Mouse (Mus musculus) limb, embryonic 14.5 days (tissue): ENCODE data around the gene Nup155. TPM values are rescaled to one million over a fixed set of nuclear protein-coding genes. Genes with fewer than 3 reads are reported as not detected.

ENCODE experiments used
- ATAC-seq: fragments of 200-750 bp; cut with Nextera tagmentation; 2 replicates; pipeline ENCODE4 v1.8.0; 2017; ENCODE audit warnings: low read depth, moderate number of reproducible peaks, moderate TSS enrichment; ENCODE audit not compliant: low FRiP score
- DNase-seq: peaks from one replicate; pipeline ENCODE4 v3.0.0-alpha.2; 2015; ENCODE audit warnings: low spot score
- H3K27ac ChIP-seq: fragments of 300-500 bp; sonication (generic); replicated peaks from 2 replicates; pipeline ENCODE4 v1.5.1; 2014; ENCODE audit warnings: low read depth, mild to moderate bottlenecking, low read length, moderate library complexity, mixed read lengths
- H3K27me3 ChIP-seq: fragments of 300-500 bp; sonication (generic); 2 replicates; pipeline ENCODE4 v1.6.1; 2014; ENCODE audit warnings: low read length, mixed read lengths; ENCODE audit not compliant: control insufficient read depth, insufficient read depth
- H3K36me3 ChIP-seq: fragments of 300-500 bp; sonication (generic); 2 replicates; pipeline ENCODE4 v1.6.1; 2014; ENCODE audit warnings: mild to moderate bottlenecking, low read length, moderate library complexity, mixed read lengths; ENCODE audit not compliant: control insufficient read depth, insufficient read depth
- H3K4me1 ChIP-seq: fragments of 300-500 bp; sonication (generic); 2 replicates; pipeline ENCODE4 v1.6.1; 2014; ENCODE audit warnings: antibody characterized with exemption, low read length, mixed read lengths; ENCODE audit not compliant: control insufficient read depth, insufficient read depth
- H3K4me2 ChIP-seq: fragments of 300-500 bp; sonication (generic); replicated peaks from 2 replicates; pipeline ENCODE4 v1.6.1; 2014; ENCODE audit warnings: low read depth, mild to moderate bottlenecking, low read length, moderate library complexity; ENCODE audit not compliant: severe bottlenecking
- H3K4me3 ChIP-seq: fragments of 300-500 bp; sonication (generic); replicated peaks from 2 replicates; pipeline ENCODE4 v1.5.1; 2014; ENCODE audit warnings: low read length
- H3K9ac ChIP-seq: fragments of 300-500 bp; sonication (generic); 2 replicates; pipeline ENCODE4 v1.6.1; 2014; ENCODE audit warnings: mild to moderate bottlenecking, low read depth, low read length, moderate library complexity; ENCODE audit not compliant: severe bottlenecking
- H3K9me3 ChIP-seq: fragments of 300-500 bp; sonication (generic); 2 replicates; pipeline ENCODE4 v1.6.1; 2016; ENCODE audit warnings: low read length; ENCODE audit not compliant: control insufficient read depth
- POLR2A ChIP-seq: fragments of 200-500 bp; IDR thresholded peaks from 2 replicates; pipeline ENCODE4 v1.8.0; 2012; ENCODE audit warnings: inconsistent platforms, mild to moderate bottlenecking, moderate library complexity, borderline replicate concordance; ENCODE audit not compliant: insufficient read depth, insufficient read length; ENCODE audit errors: extremely low read depth
- WGBS: fragments of 180-500 bp; shearing (Covaris S2); extraction: QIAGEN DNeasy Blood & Tissue Kit; methylation state at CpG from one replicate; pipeline ENCODE4 v1.1.7; 2014; 5-methylcytosine and 5-hydroxymethylcytosine counted together
- polyA plus RNA-seq, 2 experiments: library from polyadenylated mRNA; depleted of rRNA in 1 of 2; stranded (reverse) in 1 of 2; unstranded in 1 of 2; fragments of >200 nt; fragmentation: Nextera tagmentation in 1 of 2; extraction: Ambion mirVana in 1 of 2; gene quantifications; 2 replicates each; pipeline versions ENCODE4 v1.2.1 to v1.2.3; 2012 to 2014

Nup155 gene
- polyA plus RNA-seq, 2 experiments: 16.7 to 26.6 TPM

DNA sequence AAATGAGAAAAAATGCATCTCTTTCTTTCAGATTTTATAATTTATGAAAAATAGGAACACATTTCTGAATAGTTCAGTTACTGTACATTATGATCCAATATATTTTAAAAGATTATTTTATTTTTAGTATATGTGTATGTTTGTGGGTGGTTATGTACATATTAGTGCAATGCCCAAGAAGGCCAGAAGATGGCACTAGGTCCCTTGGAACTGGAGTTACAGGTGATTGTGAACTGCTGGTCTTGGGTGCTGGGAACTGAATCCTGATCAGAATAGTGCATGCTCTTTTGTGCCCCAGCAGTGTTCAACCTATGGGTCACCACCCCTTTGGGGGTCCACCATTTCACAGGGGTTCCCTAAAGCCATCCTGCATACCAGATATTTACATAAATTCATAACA lies 91.2 kb downstream of the Nup155 start:
- TF ChIP-seq POLR2A: no peak
- Histone ChIP-seq H3K4me3 (no peak overlapping the region), H3K27me3 (no peaks in the 10 kb centered on the region), H3K36me3 (peaks cover 65% of the 10 kb centered on the region), H3K9me3 (no peaks in the 10 kb centered on the region), H3K9ac (no peak overlapping the region), H3K4me1 (no peaks in the 10 kb centered on the region), H3K4me2 (no peak overlapping the region), H3K27ac (no peak overlapping the region)
- DNase-seq: no peak
- ATAC-seq: no peak

DNA sequence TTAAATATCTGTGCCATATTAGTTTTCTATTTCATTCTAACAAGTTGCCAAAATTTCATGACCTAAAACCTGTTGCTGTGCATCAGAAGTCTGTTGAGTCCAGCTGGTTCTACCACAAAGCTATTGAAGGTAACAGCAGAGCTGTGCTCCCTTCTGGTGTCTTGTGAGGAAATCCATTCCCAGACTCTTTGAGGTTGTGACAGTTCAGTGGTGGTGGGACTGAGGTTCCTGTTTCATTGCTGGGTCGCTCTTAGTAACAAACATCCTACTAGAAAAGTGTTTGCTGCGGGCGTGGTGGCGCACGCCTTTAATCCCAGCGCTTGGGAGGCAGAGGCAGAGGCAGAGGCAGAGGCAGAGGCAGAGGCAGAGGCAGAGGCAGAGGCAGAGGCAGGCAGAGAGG lies 99.3 kb downstream of the Nup155 start:
- ATAC-seq (no peak), DNase-seq (no peak)
- Histone ChIP-seq H3K4me2 (no peak overlapping the region), H3K9me3 (no peaks in the 10 kb centered on the region), H3K27ac (no peak overlapping the region), H3K4me1 (no peaks in the 10 kb centered on the region), H3K4me3 (no peak overlapping the region), H3K27me3 (no peaks in the 10 kb centered on the region), H3K9ac (no peak overlapping the region), H3K36me3 (peaks cover 47% of the 10 kb centered on the region)
- 94% methylated on average over 6 of the region's 6 CpGs for WGBS
- TF ChIP-seq POLR2A: no peak

Other genes with a start within 250 kb of the Nup155 start
- gene Wdr70, start 10.1 kb upstream of the Nup155 start, polyA plus RNA-seq (2012; rRNA removed): 29.4 and 36.4 TPM in 2 replicates
- gene Wdr70, start 10.1 kb upstream of the Nup155 start, polyA plus RNA-seq (2014; fragmentation: Nextera tagmentation; extraction: Ambion mirVana): 50.4 and 51.7 TPM in 2 replicates
- 12.1 and 12.5 TPM in 2 replicates for gene Cplane1, start 59.8 kb downstream of the Nup155 start, polyA plus RNA-seq (2012; rRNA removed)
- 12.2 and 13.3 TPM in 2 replicates for gene Cplane1, start 59.8 kb downstream of the Nup155 start, polyA plus RNA-seq (2014; fragmentation: Nextera tagmentation; extraction: Ambion mirVana)